Mouse (Mus musculus) MEL (cell line): ENCODE measurements around the gene Ncs1. TPM values are rescaled to one million over a fixed set of nuclear protein-coding genes. Genes with fewer than 3 reads are reported as not detected.

ENCODE experiments used
- DNase-seq: peaks from one replicate; pipeline ENCODE4 v3.0.0; 2011; ENCODE audit warnings: low read depth, low spot score
- H3K27ac ChIP-seq: 2 replicates; pipeline ENCODE4 v1.5.1; 2012; ENCODE audit warnings: low read depth, mild to moderate bottlenecking, control low read depth, low read length, moderate library complexity; ENCODE audit not compliant: control insufficient read depth
- H3K27me3 ChIP-seq, 2 experiments: fragments of 150-350 bp in 1 of 2; sonication (generic) in 1 of 2; 2 replicates each; pipeline ENCODE4 v1.6.1; 2012; ENCODE audit warnings: low read length in 2 of 2, mild to moderate bottlenecking in 2 of 2, improper control_type of control experiment in 1 of 2, moderate library complexity in 1 of 2; ENCODE audit not compliant: insufficient read depth in 2 of 2, control insufficient read depth in 1 of 2
- H3K36me3 ChIP-seq, 2 experiments: 2 replicates each; pipeline ENCODE4 v1.6.1; 2012 to 2014; ENCODE audit warnings: low read length in 2 of 2, improper control_type of control experiment in 1 of 2, inconsistent platforms in 1 of 2, mild to moderate bottlenecking in 1 of 2; ENCODE audit not compliant: insufficient read depth in 2 of 2, control insufficient read depth in 1 of 2
- H3K4me1 ChIP-seq, 2 experiments: fragments of 150-350 bp in 1 of 2; sonication (generic) in 1 of 2; 2 replicates each; pipeline ENCODE4 v1.6.1; 2012; ENCODE audit warnings: low read length in 2 of 2, improper control_type of control experiment in 1 of 2, mild to moderate bottlenecking in 1 of 2; ENCODE audit not compliant: insufficient read depth in 2 of 2, control insufficient read depth in 1 of 2
- H3K4me3 ChIP-seq, 2 experiments: fragments of 150-350 bp in 1 of 2; sonication (generic) in 1 of 2; 2 replicates each; pipeline ENCODE4 v1.5.1; 2012; ENCODE audit warnings: low read depth in 2 of 2, low read length in 2 of 2, mild to moderate bottlenecking in 2 of 2, moderate library complexity in 2 of 2, control low read depth in 1 of 2, improper control_type of control experiment in 1 of 2; ENCODE audit not compliant: control insufficient read depth in 1 of 2, insufficient read depth in 1 of 2
- H3K79me2 ChIP-seq: 2 replicates; pipeline ENCODE4 v1.6.1; 2012; ENCODE audit warnings: mild to moderate bottlenecking, low read length, moderate library complexity; ENCODE audit not compliant: control insufficient read depth, poor library complexity, insufficient read depth
- H3K9ac ChIP-seq: 2 replicates; pipeline ENCODE4 v1.6.1; 2012; ENCODE audit warnings: low read depth, mild to moderate bottlenecking, control low read depth, low read length, moderate library complexity; ENCODE audit not compliant: control insufficient read depth, poor library complexity, severe bottlenecking
- H3K9me3 ChIP-seq: fragments of 150-350 bp; sonication (generic); replicated peaks from 2 replicates; pipeline ENCODE4 v1.6.1; 2012; ENCODE audit warnings: mild to moderate bottlenecking, low read length, improper control_type of control experiment, moderate library complexity; ENCODE audit not compliant: insufficient read depth
- CHD1 ChIP-seq: IDR thresholded peaks from 2 replicates; pipeline ENCODE4 v1.6.1; 2012; ENCODE audit warnings: low read depth, mild to moderate bottlenecking, inconsistent platforms, low read length, improper control_type of control experiment
- CHD2 ChIP-seq: IDR thresholded peaks from 2 replicates; pipeline ENCODE4 v1.6.1; 2011; ENCODE audit warnings: low read length, improper control_type of control experiment
- E2F4 ChIP-seq: IDR thresholded peaks from 2 replicates; pipeline ENCODE4 v1.6.1; 2011; ENCODE audit warnings: low read depth, low read length, improper control_type of control experiment, borderline replicate concordance
- ELF1 ChIP-seq: IDR thresholded peaks from 2 replicates; pipeline ENCODE4 v1.6.1; 2014; ENCODE audit warnings: low read depth, mild to moderate bottlenecking, inconsistent platforms, low read length, improper control_type of control experiment, moderate library complexity
- EP300 ChIP-seq, 2 experiments: IDR thresholded peaks; 2 replicates each; pipeline ENCODE4 v1.6.1; 2011; ENCODE audit warnings: improper control_type of control experiment in 2 of 2, low read length in 2 of 2, low read depth in 1 of 2, mild to moderate bottlenecking in 1 of 2
- GABPA ChIP-seq: IDR thresholded peaks from 2 replicates; pipeline ENCODE4 v1.6.1; 2012; ENCODE audit warnings: low read depth, mild to moderate bottlenecking, inconsistent platforms, low read length, improper control_type of control experiment, moderate library complexity
- GATA1 ChIP-seq: IDR thresholded peaks from 2 replicates; pipeline ENCODE4 v1.6.1; 2011; ENCODE audit warnings: low read depth, low read length, improper control_type of control experiment
- JUND ChIP-seq: IDR thresholded peaks from 2 replicates; pipeline ENCODE4 v1.6.1; 2011; ENCODE audit warnings: low read depth, mild to moderate bottlenecking, improper control_type of control experiment, low read length
- KAT2A ChIP-seq: conservative IDR thresholded peaks from 2 replicates; pipeline ENCODE4 v1.6.1; 2012; ENCODE audit warnings: low read depth, low read length, improper control_type of control experiment, inconsistent platforms
- MAX ChIP-seq: IDR thresholded peaks from 2 replicates; pipeline ENCODE4 v1.6.1; 2011; ENCODE audit warnings: low read length, improper control_type of control experiment
- MAZ ChIP-seq: IDR thresholded peaks from 2 replicates; pipeline ENCODE4 v1.6.1; 2012; ENCODE audit warnings: low read depth, mild to moderate bottlenecking, inconsistent platforms, low read length, improper control_type of control experiment
- MEF2A ChIP-seq: IDR thresholded peaks from 2 replicates; pipeline ENCODE4 v1.6.1; 2014; ENCODE audit warnings: low read depth, mild to moderate bottlenecking, inconsistent platforms, low read length, improper control_type of control experiment; ENCODE audit not compliant: poor library complexity, insufficient replicate concordance, severe bottlenecking; ENCODE audit errors: extremely low read depth
- MXI1 ChIP-seq: IDR thresholded peaks from 2 replicates; pipeline ENCODE4 v1.6.1; 2011; ENCODE audit warnings: mild to moderate bottlenecking, low read depth, low read length, improper control_type of control experiment
- NELFE ChIP-seq: IDR thresholded peaks from 2 replicates; pipeline ENCODE4 v1.6.1; 2011; ENCODE audit warnings: low read depth, low read length, improper control_type of control experiment
- POLR2A ChIP-seq, 2 experiments: IDR thresholded peaks; 2 replicates each; pipeline ENCODE4 v1.6.1; 2011 to 2012; ENCODE audit warnings: low read length in 2 of 2, mild to moderate bottlenecking in 2 of 2, control low read depth in 1 of 2, improper control_type of control experiment in 1 of 2, low read depth in 1 of 2, moderate library complexity in 1 of 2; ENCODE audit not compliant: control insufficient read depth in 1 of 2, insufficient read depth in 1 of 2, poor library complexity in 1 of 2
- POLR2AphosphoS2 ChIP-seq: IDR thresholded peaks from 2 replicates; pipeline ENCODE4 v1.6.1; 2011; ENCODE audit warnings: low read length, improper control_type of control experiment
- RAD21 ChIP-seq: IDR thresholded peaks from 2 replicates; pipeline ENCODE4 v1.6.1; 2011; ENCODE audit warnings: mild to moderate bottlenecking, low read depth, low read length, improper control_type of control experiment
- RCOR1 ChIP-seq: IDR thresholded peaks from 2 replicates; pipeline ENCODE4 v1.6.1; 2012; ENCODE audit warnings: low read depth, mild to moderate bottlenecking, inconsistent platforms, low read length, improper control_type of control experiment
- SMC3 ChIP-seq: IDR thresholded peaks from 2 replicates; pipeline ENCODE4 v1.6.1; 2011; ENCODE audit warnings: low read depth, low read length, improper control_type of control experiment
- TAL1 ChIP-seq: IDR thresholded peaks from 2 replicates; pipeline ENCODE4 v1.6.1; 2012; ENCODE audit warnings: mild to moderate bottlenecking, inconsistent platforms, low read length, moderate library complexity, mixed read lengths
- TCF12 ChIP-seq: IDR thresholded peaks from 2 replicates; pipeline ENCODE4 v1.6.1; 2014; ENCODE audit warnings: low read depth, mild to moderate bottlenecking, inconsistent platforms, low read length, improper control_type of control experiment, moderate library complexity
- USF1 ChIP-seq: IDR thresholded peaks from 2 replicates; pipeline ENCODE4 v1.6.1; 2014; ENCODE audit warnings: low read depth, mild to moderate bottlenecking, inconsistent platforms, low read length, improper control_type of control experiment, moderate library complexity
- ZC3H11A ChIP-seq: IDR thresholded peaks from 2 replicates; pipeline ENCODE4 v1.6.1; 2012; ENCODE audit warnings: low read depth, mild to moderate bottlenecking, inconsistent platforms, low read length, improper control_type of control experiment
- ZMIZ1 ChIP-seq: IDR thresholded peaks from 2 replicates; pipeline ENCODE4 v1.6.1; 2012; ENCODE audit warnings: low read depth, mild to moderate bottlenecking, inconsistent platforms, low read length, improper control_type of control experiment, moderate library complexity
- ZNF384 ChIP-seq: IDR thresholded peaks from 2 replicates; pipeline ENCODE4 v1.6.1; 2012; ENCODE audit warnings: low read depth, mild to moderate bottlenecking, inconsistent platforms, low read length, improper control_type of control experiment
- polyA plus RNA-seq, 2 experiments: library from polyadenylated mRNA; stranded (reverse) in 1 of 2; unstranded in 1 of 2; fragments of >175 nt in 1 of 2; fragments of >200 nt in 1 of 2; gene quantifications; 2 replicates each; pipeline versions ENCODE4 v1.2.1 to v1.2.4; 2012; ENCODE audit warnings: low replicate concordance in 2 of 2, low read depth in 1 of 2; ENCODE audit not compliant: insufficient read length in 2 of 2, insufficient read depth in 1 of 2, missing spikeins in 1 of 2
- total RNA-seq: library from RNA; depleted of rRNA; stranded (reverse); fragments of 300-350 nt; gene quantifications from 2 replicates; pipeline ENCODE4 v1.2.3, GENCODE M21; 2012

Ncs1 gene
- total and polyA plus RNA-seq, 3 experiments: 14.5 to 17.6 TPM; not detected in 1

DNA sequence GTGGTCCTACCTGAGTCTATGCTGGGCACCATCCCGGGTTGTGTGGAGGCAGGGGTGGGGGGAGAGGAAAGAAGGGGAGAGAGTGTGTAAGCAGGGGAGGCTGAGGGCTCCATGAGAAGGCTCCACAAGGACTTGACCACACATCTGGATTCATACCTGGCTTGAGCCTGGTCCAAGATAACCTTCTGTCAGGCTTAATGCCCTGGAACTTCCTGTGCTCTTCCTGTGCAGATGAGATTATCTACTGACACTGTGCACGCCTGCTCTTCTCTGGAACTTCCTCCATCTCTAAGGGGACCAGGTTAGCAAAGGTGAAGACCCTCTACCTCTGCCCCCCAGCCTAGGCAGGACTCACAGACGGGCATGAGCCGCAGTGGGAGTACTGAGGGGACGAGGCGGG is 3.2 kb downstream of the Ncs1 start:
- Histone ChIP-seq H3K36me3 (peaks cover 0 to 4% of the 10 kb centered on the region in 2 experiments; a peak in 1 of 4 replicates), H3K9ac (no peak overlapping the region), H3K4me3 (no peak overlapping the region), H3K79me2 (peaks cover 8% of the 10 kb centered on the region), H3K27ac (no peak overlapping the region), H3K27me3 (no peaks in the 10 kb centered on the region), H3K9me3 (no peaks in the 10 kb centered on the region), H3K4me1 (peaks cover 3 to 11% of the 10 kb centered on the region in 2 experiments; a peak in 2 of 4 replicates)
- TF ChIP-seq GATA1 (peak; percentile 53), SMC3 (no peak), TAL1 (peak; percentile 75), TCF12 (peak; percentile 50; the same call in 1 of the 2 replicates), ELF1 (no peak), EP300 (IDR thresholded peaks at IDR 0.05; ENCODE audit: low read depth in 1 of 2, low read length in 2 of 2) (peak; percentile 52 to 64; a peak in 3 of 4 replicates)
- peak; percentile 32 for DNase-seq

DNA sequence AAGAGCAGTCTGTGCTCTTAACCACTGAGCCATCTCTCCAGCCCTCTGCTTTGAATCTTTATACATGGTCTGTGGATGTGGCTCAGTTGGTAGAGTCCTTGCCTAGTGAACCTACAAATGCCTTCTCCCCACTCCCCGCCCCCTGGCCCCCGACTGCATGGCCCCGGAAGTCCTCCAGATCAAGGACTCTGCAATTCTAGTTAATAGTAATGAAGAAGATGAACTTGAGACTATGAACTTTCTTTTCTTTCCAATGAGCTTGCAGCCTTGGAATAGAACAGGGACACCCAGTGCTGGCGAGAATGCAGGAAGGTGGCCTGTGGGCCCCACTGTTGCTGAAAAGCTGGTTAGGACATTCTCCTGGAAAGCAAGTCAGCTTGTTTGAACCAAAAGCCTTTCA is 6.5 kb downstream of the Ncs1 start:
- no peak for DNase-seq
- H3K4me1 ChIP-seq: peaks cover 3 to 11% of the 10 kb centered on the region in 2 experiments; a peak in 2 of 4 replicates
- no peak overlapping the region for H3K4me3 ChIP-seq
- no peaks in the 10 kb centered on the region for H3K79me2 ChIP-seq
- no peak overlapping the region for H3K27ac ChIP-seq
- no peak overlapping the region for H3K9ac ChIP-seq
- no peaks in the 10 kb centered on the region for H3K27me3 ChIP-seq
- H3K9me3 ChIP-seq: no peaks in the 10 kb centered on the region
- TF ChIP-seq ZNF384 (no peak), POLR2AphosphoS2 (no peak), ZC3H11A (no peak), RAD21 (no peak), ELF1 (no peak)
- TF ChIP-seq, all 39 proteins: peak for 0
- H3K36me3 ChIP-seq: peaks cover 0 to 4% of the 10 kb centered on the region in 2 experiments; a peak in 1 of 4 replicates

GRCm38 (mm10) chr2:31253463-31253862 is 7.8 kb downstream of the Ncs1 start:
- H3K27me3 ChIP-seq: no peaks in the 10 kb centered on the region
- peaks cover 2 to 6% of the 10 kb centered on the region in 2 experiments; a peak in 2 of 4 replicates for H3K4me1 ChIP-seq
- no peak for DNase-seq
- H3K79me2 ChIP-seq: no peaks in the 10 kb centered on the region
- TF ChIP-seq MAZ (no peak), POLR2A (IDR thresholded peaks at IDR 0.05; ENCODE audit: control insufficient read depth in 1 of 2, insufficient read depth in 1 of 2, low read depth in 1 of 2, low read length in 2 of 2, poor library complexity in 1 of 2) (no peak), CHD2 (no peak), E2F4 (no peak), EP300 (IDR thresholded peaks at IDR 0.05; ENCODE audit: low read depth in 1 of 2, low read length in 2 of 2) (no peak), JUND (no peak), USF1 (no peak), ZNF384 (no peak), ZMIZ1 (no peak), MAX (no peak), RCOR1 (no peak), NELFE (no peak), SMC3 (no peak), CHD1 (no peak), MXI1 (no peak), GABPA (no peak), MEF2A (no peak), GATA1 (no peak), KAT2A (no peak)
- H3K27ac ChIP-seq: no peak overlapping the region
- no peak overlapping the region for H3K4me3 ChIP-seq
- no peaks in the 10 kb centered on the region for H3K9me3 ChIP-seq
- H3K9ac ChIP-seq: no peak overlapping the region
- H3K36me3 ChIP-seq: peaks cover 0 to 2% of the 10 kb centered on the region in 2 experiments; a peak in 1 of 4 replicates
